Mouse (Mus musculus): ENCODE data around the gene Rtn4ip1. TPM values are rescaled to one million over a fixed set of nuclear protein-coding genes. Genes with fewer than 3 reads are reported as not detected.

The Rtn4ip1 gene
- polyA plus RNA-seq, 1 experiment: 27.4 TPM

DNA sequence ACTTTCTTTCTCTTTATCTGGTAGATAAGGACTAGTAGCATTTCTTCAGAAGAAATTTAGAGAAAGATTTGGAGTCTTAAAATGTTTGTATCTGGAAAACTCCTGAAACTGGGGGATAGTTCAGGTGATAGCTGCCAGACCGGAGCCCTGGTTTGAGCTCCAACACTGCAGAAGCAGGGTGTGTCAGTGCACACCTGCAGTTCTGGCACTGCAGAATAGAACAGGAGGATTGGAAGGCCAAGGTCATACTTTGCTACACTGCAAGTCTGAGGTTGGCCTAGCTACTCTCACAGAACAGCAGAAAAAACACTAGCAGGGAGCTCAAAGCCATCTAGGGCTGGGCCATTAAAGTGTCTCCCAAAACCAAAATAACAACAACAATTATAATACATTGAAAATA lies 3.0 kb downstream of the Rtn4ip1 start:
- TF ChIP-seq EP300 (IDR thresholded peaks at IDR 0.05; ENCODE audit: insufficient read depth, low read depth, low read length) (no peak), CTCF (IDR thresholded peaks at IDR 0.05; ENCODE audit: low read depth, low read length) (no peak), POLR2A (IDR thresholded peaks at IDR 0.05; ENCODE audit: insufficient read depth, low read length) (no peak)

DNA sequence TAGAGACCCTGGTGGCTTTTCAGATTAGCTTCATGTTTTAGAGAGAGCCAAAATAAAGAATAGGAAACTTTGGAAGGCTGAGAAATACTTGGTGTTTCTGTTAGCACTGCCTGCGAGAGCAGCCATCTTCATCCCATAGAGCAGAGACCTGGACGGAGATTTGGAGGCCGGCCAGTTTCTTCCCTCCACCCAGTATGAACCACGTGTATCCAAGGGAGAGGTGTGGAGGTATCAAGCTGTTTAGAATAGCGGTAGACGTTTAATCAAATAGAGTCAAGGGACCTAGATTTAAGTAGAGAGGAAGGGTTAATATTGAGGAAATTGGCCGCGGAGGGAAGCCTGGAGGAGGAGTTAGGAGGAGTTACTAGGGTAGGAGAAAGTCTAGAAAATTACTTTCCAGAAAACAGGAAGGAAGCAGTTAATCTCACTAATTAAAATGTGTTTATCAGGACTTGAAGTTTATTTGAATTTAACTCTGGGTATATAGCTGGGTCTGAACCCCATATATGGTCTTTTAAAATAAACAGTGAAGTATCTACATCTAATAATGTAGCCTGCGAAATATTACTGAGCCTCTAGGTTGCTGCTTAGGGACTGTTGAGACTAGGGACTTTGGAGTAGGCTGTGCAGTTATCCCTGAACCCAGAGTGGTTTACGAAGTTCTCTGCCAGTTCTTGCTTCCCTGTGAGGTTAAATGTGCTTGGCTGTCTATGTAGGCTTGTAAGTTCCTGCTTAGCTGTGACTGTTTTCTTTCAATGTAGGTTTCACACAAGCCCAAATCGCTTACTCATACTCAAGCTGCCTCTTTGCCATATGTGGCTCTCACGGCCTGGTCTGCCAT lies 8.6 kb downstream of the Rtn4ip1 start:
- TF ChIP-seq CTCF (IDR thresholded peaks at IDR 0.05; ENCODE audit: low read depth, low read length): no peak
- no peak for TF ChIP-seq EP300 (IDR thresholded peaks at IDR 0.05; ENCODE audit: insufficient read depth, low read depth, low read length)
- Histone ChIP-seq H3K9me3 (replicated peaks; ENCODE audit: control insufficient read depth, insufficient read depth, low read length, poor library complexity, severe bottlenecking) (no peaks in the 10 kb centered on the region), H3K36me3 (ENCODE audit: control insufficient read depth, insufficient read depth, low read length, poor library complexity, severe bottlenecking) (no peaks in the 10 kb centered on the region), H3K27me3 (ENCODE audit: control insufficient read depth, insufficient read depth, low read length, poor library complexity, severe bottlenecking) (no peaks in the 10 kb centered on the region), H3K4me3 (ENCODE audit: low read depth, low read length) (no peak overlapping the region), H3K9ac (ENCODE audit: low read depth, poor library complexity, severe bottlenecking) (no peak overlapping the region), H3K4me1 (ENCODE audit: control insufficient read depth, insufficient read depth, low read length) (no peaks in the 10 kb centered on the region), H3K27ac (ENCODE audit: insufficient read depth, low read length) (no peak overlapping the region)

More for the DNA sequence above, 3.0 kb downstream of the Rtn4ip1 start:
- no peak overlapping the region for H3K4me3 ChIP-seq (ENCODE audit: low read depth, low read length)
- H3K9ac ChIP-seq (ENCODE audit: low read depth, poor library complexity, severe bottlenecking): no peak overlapping the region
- H3K27me3 ChIP-seq (ENCODE audit: control insufficient read depth, insufficient read depth, low read length, poor library complexity, severe bottlenecking): no peaks in the 10 kb centered on the region
- H3K36me3 ChIP-seq (ENCODE audit: control insufficient read depth, insufficient read depth, low read length, poor library complexity, severe bottlenecking): no peaks in the 10 kb centered on the region
- no peak overlapping the region for H3K27ac ChIP-seq (ENCODE audit: insufficient read depth, low read length)
- H3K9me3 ChIP-seq (replicated peaks; ENCODE audit: control insufficient read depth, insufficient read depth, low read length, poor library complexity, severe bottlenecking): no peaks in the 10 kb centered on the region
- H3K4me1 ChIP-seq (ENCODE audit: control insufficient read depth, insufficient read depth, low read length): no peaks in the 10 kb centered on the region

DNA sequence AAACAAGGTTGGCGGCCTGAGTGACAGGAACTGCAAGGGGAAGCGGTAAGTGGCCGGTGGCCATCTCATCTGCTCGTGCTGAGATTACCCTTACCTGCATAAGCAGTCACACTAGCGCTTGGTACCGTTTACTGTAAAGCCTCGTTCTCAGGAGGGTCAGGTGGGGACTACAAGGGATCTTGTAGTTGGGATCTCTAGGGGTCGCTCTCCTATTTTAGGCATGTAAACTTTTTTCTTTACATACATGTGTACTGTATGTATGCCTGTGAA lies 9.2 kb downstream of the Rtn4ip1 start:
- H3K4me1 ChIP-seq (ENCODE audit: control insufficient read depth, insufficient read depth, low read length): peaks cover 2% of the 10 kb centered on the region
- H3K9ac ChIP-seq (ENCODE audit: low read depth, poor library complexity, severe bottlenecking): no peak overlapping the region
- H3K4me3 ChIP-seq (ENCODE audit: low read depth, low read length): no peak overlapping the region
- no peaks in the 10 kb centered on the region for H3K9me3 ChIP-seq (replicated peaks; ENCODE audit: control insufficient read depth, insufficient read depth, low read length, poor library complexity, severe bottlenecking)
- TF ChIP-seq POLR2A (IDR thresholded peaks at IDR 0.05; ENCODE audit: insufficient read depth, low read length) (no peak), CTCF (IDR thresholded peaks at IDR 0.05; ENCODE audit: low read depth, low read length) (no peak), EP300 (IDR thresholded peaks at IDR 0.05; ENCODE audit: insufficient read depth, low read depth, low read length) (no peak)
- H3K36me3 ChIP-seq (ENCODE audit: control insufficient read depth, insufficient read depth, low read length, poor library complexity, severe bottlenecking): no peaks in the 10 kb centered on the region
- no peak overlapping the region for H3K27ac ChIP-seq (ENCODE audit: insufficient read depth, low read length)
- H3K27me3 ChIP-seq (ENCODE audit: control insufficient read depth, insufficient read depth, low read length, poor library complexity, severe bottlenecking): no peaks in the 10 kb centered on the region

DNA sequence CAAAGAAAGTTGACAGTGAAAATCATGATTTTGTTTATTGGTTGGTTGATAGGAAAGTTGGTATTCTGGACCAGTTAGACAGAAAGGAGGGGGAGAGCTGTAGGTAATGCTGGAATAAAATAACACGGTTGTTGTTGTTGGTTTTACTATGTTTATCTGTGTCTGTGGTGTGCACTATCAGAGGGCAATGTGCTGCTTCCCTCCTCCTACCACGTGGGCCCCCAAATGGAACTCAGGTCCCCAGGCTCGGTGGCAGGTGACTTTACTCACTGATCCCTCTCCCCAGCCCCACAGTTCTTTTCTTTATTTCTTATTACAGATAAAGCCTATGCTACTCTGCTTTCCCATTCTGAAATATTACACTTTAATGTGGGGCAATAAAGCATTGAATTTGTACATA lies 10.6 kb downstream of the Rtn4ip1 start:
- Histone ChIP-seq H3K36me3 (ENCODE audit: control insufficient read depth, insufficient read depth, low read length, poor library complexity, severe bottlenecking) (no peaks in the 10 kb centered on the region), H3K27ac (ENCODE audit: insufficient read depth, low read length) (no peak overlapping the region), H3K4me3 (ENCODE audit: low read depth, low read length) (no peak overlapping the region), H3K4me1 (ENCODE audit: control insufficient read depth, insufficient read depth, low read length) (peaks cover 2% of the 10 kb centered on the region), H3K9ac (ENCODE audit: low read depth, poor library complexity, severe bottlenecking) (no peak overlapping the region), H3K27me3 (ENCODE audit: control insufficient read depth, insufficient read depth, low read length, poor library complexity, severe bottlenecking) (no peaks in the 10 kb centered on the region), H3K9me3 (replicated peaks; ENCODE audit: control insufficient read depth, insufficient read depth, low read length, poor library complexity, severe bottlenecking) (no peaks in the 10 kb centered on the region)
- TF ChIP-seq EP300 (IDR thresholded peaks at IDR 0.05; ENCODE audit: insufficient read depth, low read depth, low read length): no peak

DNA sequence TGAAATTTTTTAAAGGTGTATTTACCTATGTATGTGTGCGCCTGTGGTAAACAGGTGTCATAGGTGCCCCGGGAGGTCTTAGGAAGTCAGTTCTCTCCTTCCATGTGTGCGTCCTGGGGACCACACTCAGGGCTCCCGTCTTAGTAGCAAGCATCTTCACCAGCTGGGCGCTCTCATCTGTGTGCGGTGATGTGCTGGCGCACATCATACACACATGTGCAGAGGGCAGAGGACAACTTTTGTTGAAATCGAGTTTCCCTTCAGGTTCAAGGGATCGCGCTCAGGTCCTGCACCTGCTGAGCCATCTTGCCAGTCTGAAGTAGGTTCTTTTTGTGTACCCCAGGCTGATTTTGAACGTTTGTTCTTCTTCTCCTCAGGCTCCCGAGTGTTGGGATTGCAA lies 14.6 kb downstream of the Rtn4ip1 start:
- no peak overlapping the region for H3K27ac ChIP-seq (ENCODE audit: insufficient read depth, low read length)
- TF ChIP-seq EP300 (IDR thresholded peaks at IDR 0.05; ENCODE audit: insufficient read depth, low read depth, low read length): no peak
- TF ChIP-seq POLR2A (IDR thresholded peaks at IDR 0.05; ENCODE audit: insufficient read depth, low read length): no peak

DNA sequence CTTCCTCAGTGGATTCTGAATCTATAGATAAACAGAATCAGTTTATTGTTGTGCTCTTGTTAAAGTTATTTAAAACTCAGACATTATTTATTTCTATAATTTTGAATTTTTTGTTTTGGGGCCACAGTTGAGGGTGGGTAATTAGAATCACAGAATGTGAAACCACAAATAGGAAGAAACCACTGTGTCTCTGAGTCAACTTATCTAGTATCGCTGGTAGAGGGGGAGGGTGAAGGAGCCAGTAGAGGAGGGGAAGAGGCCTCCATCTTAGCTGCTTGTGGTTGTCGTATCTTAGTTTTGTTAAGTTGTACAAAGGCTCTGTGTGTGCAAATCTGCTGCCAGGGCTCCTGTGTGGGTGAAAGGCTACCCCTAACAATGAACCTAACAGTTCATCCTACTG lies 15.1 kb downstream of the Rtn4ip1 start:
- H3K36me3 ChIP-seq (ENCODE audit: control insufficient read depth, insufficient read depth, low read length, poor library complexity, severe bottlenecking): peaks cover 6% of the 10 kb centered on the region
- TF ChIP-seq CTCF (IDR thresholded peaks at IDR 0.05; ENCODE audit: low read depth, low read length) (no peak), POLR2A (IDR thresholded peaks at IDR 0.05; ENCODE audit: insufficient read depth, low read length) (no peak), EP300 (IDR thresholded peaks at IDR 0.05; ENCODE audit: insufficient read depth, low read depth, low read length) (no peak)
- H3K27me3 ChIP-seq (ENCODE audit: control insufficient read depth, insufficient read depth, low read length, poor library complexity, severe bottlenecking): no peaks in the 10 kb centered on the region
- H3K9me3 ChIP-seq (replicated peaks; ENCODE audit: control insufficient read depth, insufficient read depth, low read length, poor library complexity, severe bottlenecking): no peaks in the 10 kb centered on the region
- no peak overlapping the region for H3K4me3 ChIP-seq (ENCODE audit: low read depth, low read length)
- H3K4me1 ChIP-seq (ENCODE audit: control insufficient read depth, insufficient read depth, low read length): peaks cover 2% of the 10 kb centered on the region
- no peak overlapping the region for H3K9ac ChIP-seq (ENCODE audit: low read depth, poor library complexity, severe bottlenecking)
- H3K27ac ChIP-seq (ENCODE audit: insufficient read depth, low read length): no peak overlapping the region

More for the DNA sequence above, 14.6 kb downstream of the Rtn4ip1 start:
- Histone ChIP-seq H3K9ac (ENCODE audit: low read depth, poor library complexity, severe bottlenecking) (no peak overlapping the region), H3K27me3 (ENCODE audit: control insufficient read depth, insufficient read depth, low read length, poor library complexity, severe bottlenecking) (no peaks in the 10 kb centered on the region), H3K9me3 (replicated peaks; ENCODE audit: control insufficient read depth, insufficient read depth, low read length, poor library complexity, severe bottlenecking) (no peaks in the 10 kb centered on the region), H3K36me3 (ENCODE audit: control insufficient read depth, insufficient read depth, low read length, poor library complexity, severe bottlenecking) (peaks cover 1% of the 10 kb centered on the region; the same call in 1 of the 2 replicates), H3K4me3 (ENCODE audit: low read depth, low read length) (no peak overlapping the region), H3K4me1 (ENCODE audit: control insufficient read depth, insufficient read depth, low read length) (peaks cover 2% of the 10 kb centered on the region)
